28 mouse cellular contexts compared by ENCODE assay signal in genomic region chr1:106690887-106691286, GRCm38 (mm10). TPM values are rescaled to one million over a fixed set of nuclear protein-coding genes. Genes with fewer than 3 reads are reported as not detected.
A peak's percentile ranks its signal among the peaks of the same experiment; 100 is the strongest.
DNase-seq lines count a peak whose midpoint lies in the region; ATAC-seq lines count a peak whose summit lies in the region.
"Had no signal": no experiment of that assay in that cellular context is flagged by ENCODE, and none has a peak within 500 bp of the region (broad histone marks: within the 10 kb centered on the region; RNA-seq: fewer than 3 reads in every experiment).

No protein-coding gene starts in this region.

- WGBS in forebrain, embryonic 15.5 days, result 52% methylated on average over 6 of the region's 6 CpGs
- WGBS in forebrain, embryonic 10.5 days, result 87% methylated on average over 6 of the region's 6 CpGs

- peaks cover 17% of the 10 kb centered on the region; the same call in 1 of the 2 replicates for H3K4me1 ChIP-seq in forebrain, embryonic 15.5 days
- H3K4me1 ChIP-seq in forebrain, embryonic 10.5 days, result no peaks in the 10 kb centered on the region
- H3K4me1 ChIP-seq: embryonic facial prominence, embryonic 12.5 days; hindbrain, embryonic 15.5 days; intestine, embryonic 15.5 days; limb, embryonic 12.5 days; neural tube, embryonic 13.5 days had no signal

- peak; percentile 85 for ATAC-seq in forebrain, embryonic 15.5 days (replicated peaks)
- ATAC-seq: CD4-positive, CD25-positive, alpha-beta regulatory T cell, adult 4 months; intestine, embryonic 15.5 days; liver, embryonic 12.5 days; midbrain, embryonic 16.5 days had no signal

- no peaks in the 10 kb centered on the region for H3K9me3 ChIP-seq in forebrain, embryonic 15.5 days
- no peaks in the 10 kb centered on the region for H3K9me3 ChIP-seq in forebrain, embryonic 10.5 days
- H3K9me3 ChIP-seq: embryonic facial prominence, embryonic 12.5 days; heart, embryonic 15.5 days; hindbrain, embryonic 15.5 days; intestine, embryonic 15.5 days; limb, embryonic 12.5 days; liver, embryonic 12.5 days; midbrain, embryonic 10.5 days; neural tube, embryonic 13.5 days had no signal

- H3K27me3 ChIP-seq in forebrain, embryonic 15.5 days, result no peaks in the 10 kb centered on the region
- no peaks in the 10 kb centered on the region for H3K27me3 ChIP-seq in forebrain, embryonic 10.5 days (ENCODE audit: poor library complexity, severe bottlenecking)
- H3K27me3 ChIP-seq: embryonic facial prominence, embryonic 12.5 days; heart, embryonic 15.5 days; hindbrain, embryonic 15.5 days; intestine, embryonic 15.5 days; limb, embryonic 12.5 days; liver, embryonic 12.5 days; neural tube, embryonic 13.5 days had no signal

- H3K4me3 ChIP-seq in forebrain, embryonic 15.5 days, result no peak overlapping the region
- H3K4me3 ChIP-seq in forebrain, embryonic 10.5 days, result no peak overlapping the region
- H3K4me3 ChIP-seq: embryonic facial prominence, embryonic 12.5 days; gastrocnemius, adult 2 months; heart, embryonic 15.5 days; hindbrain, embryonic 15.5 days; intestine, embryonic 15.5 days; limb, embryonic 12.5 days; liver, embryonic 12.5 days; midbrain, embryonic 10.5 days; myocyte; neural tube, embryonic 13.5 days had no signal

- H3K27ac ChIP-seq in forebrain, embryonic 15.5 days (replicated peaks), result peak overlapping the region; percentile 60
- no peak overlapping the region for H3K27ac ChIP-seq in forebrain, embryonic 10.5 days
- H3K27ac ChIP-seq: embryonic facial prominence, embryonic 12.5 days; gastrocnemius, adult 2 months; heart, embryonic 15.5 days; hindbrain, embryonic 15.5 days; intestine, embryonic 15.5 days; limb, embryonic 12.5 days; liver, embryonic 12.5 days; midbrain, embryonic 10.5 days; neural tube, embryonic 13.5 days; stomach, postnatal 0 days had no signal

- DNase-seq in cerebellum, adult 18-20 months, result peak; percentile 31 to 32
- DNase-seq in cerebellum, adult 8-10 months, result no peak
- DNase-seq in forebrain, embryonic 10.5 days (ENCODE audit: extremely low spot score, low spot score), result no peak
- peak; percentile 43 for DNase-seq in Muller cell, postnatal 12 days (ENCODE audit: inconsistent ontology term)
- peak; percentile 14 to 24 for DNase-seq in cerebellum, postnatal 36 days
- no peak for DNase-seq in left cerebral cortex, adult 11 months (ENCODE audit: low spot score)
- DNase-seq: adrenal gland, postnatal 36 days; gastrocnemius, adult 2 months; heart, postnatal 4 days; kidney, adult 8-10 months; kidney, postnatal 10 days; lung, adult 18-20 months; lung, postnatal 10 days; thymus, adult 2 months; thymus, postnatal 4 days had no signal

- H3K36me3 ChIP-seq in forebrain, embryonic 15.5 days, result no peaks in the 10 kb centered on the region
- no peaks in the 10 kb centered on the region for H3K36me3 ChIP-seq in forebrain, embryonic 10.5 days (replicated peaks)
- H3K36me3 ChIP-seq: embryonic facial prominence, embryonic 12.5 days; heart, embryonic 15.5 days; hindbrain, embryonic 15.5 days; intestine, embryonic 15.5 days; limb, embryonic 12.5 days; liver, embryonic 12.5 days; midbrain, embryonic 10.5 days; neural tube, embryonic 13.5 days had no signal

- no peak overlapping the region for H3K9ac ChIP-seq in forebrain, embryonic 15.5 days (replicated peaks)
- H3K9ac ChIP-seq: embryonic facial prominence, embryonic 12.5 days; heart, embryonic 15.5 days; hindbrain, embryonic 15.5 days; intestine, embryonic 15.5 days; limb, embryonic 12.5 days; liver, embryonic 12.5 days; neural tube, embryonic 13.5 days had no signal

- H3K4me2 ChIP-seq in forebrain, embryonic 15.5 days (replicated peaks), result no peak overlapping the region
- H3K4me2 ChIP-seq: embryonic facial prominence, embryonic 12.5 days; heart, embryonic 15.5 days; hindbrain, embryonic 15.5 days; intestine, embryonic 15.5 days; limb, embryonic 12.5 days; liver, embryonic 12.5 days; neural tube, embryonic 13.5 days had no signal

RNA-seq across cellular contexts. Expression of gene Bcl2, which starts 23.2 kb away (rescaled TPM):
- polyA plus RNA-seq in forebrain, embryonic 15.5 days (2015; fragmentation: Nextera tagmentation; extraction: Ambion mirVana), result 13.2 and 15.3 TPM in 2 replicates
- polyA plus RNA-seq in forebrain, embryonic 10.5 days (2016; fragmentation: Nextera tagmentation; extraction: Ambion mirVana), result 8.0 and 8.1 TPM in 2 replicates

Comparison
In these comparisons a context has a peak if more than half of its experiments do, and no peak if none do; other contexts are left out.
1. DNase-seq: peak in cerebellum, adult 18-20 months (2 of 2), Muller cell, postnatal 12 days (single experiment) and cerebellum, postnatal 36 days (2 of 2); none in cerebellum, adult 8-10 months (single experiment), forebrain, embryonic 10.5 days (single experiment) and left cerebral cortex, adult 11 months (single experiment).